Mouse (Mus musculus): ENCODE results near the gene Btnl4. TPM values are rescaled to one million over a fixed set of nuclear protein-coding genes. Genes with fewer than 3 reads are reported as not detected.

Btnl4 gene
- polyA plus RNA-seq, 1 experiment from 2014 or later: not detected

DNA sequence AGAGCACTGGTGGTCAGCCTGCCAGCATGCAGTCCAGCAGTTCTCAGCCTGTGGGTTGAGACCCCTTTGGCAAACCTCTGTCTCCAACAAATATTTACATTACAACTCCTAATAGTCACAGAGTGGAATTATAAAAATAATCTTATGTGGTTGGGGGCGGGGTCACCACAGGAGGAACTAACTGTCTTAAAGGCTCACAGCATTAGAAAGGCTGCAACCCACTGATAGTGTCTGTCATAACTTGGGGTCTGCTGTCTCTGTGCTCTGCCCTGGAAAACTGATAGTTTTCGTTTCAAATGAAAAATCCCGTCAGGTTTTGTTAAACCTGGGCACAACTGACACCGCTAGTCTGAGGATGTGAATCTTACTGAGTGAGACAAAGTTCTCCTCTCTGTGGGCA is 19.4 kb downstream of the Btnl4 start:
- Histone ChIP-seq H3K9me3 (ENCODE audit: control insufficient read depth, low read length) (no peaks in the 10 kb centered on the region), H3K36me3 (ENCODE audit: control insufficient read depth, insufficient read depth, low read length) (no peaks in the 10 kb centered on the region), H3K4me1 (replicated peaks; ENCODE audit: control insufficient read depth, insufficient read depth, low read length) (peaks cover 10% of the 10 kb centered on the region), H3K4me2 (peak overlapping the region; percentile 37), H3K4me3 (ENCODE audit: low read depth, low read length) (no peak overlapping the region), H3K9ac (ENCODE audit: low read depth, low read length) (no peak overlapping the region), H3K27ac (ENCODE audit: low read depth, low read length) (peak overlapping the region; percentile 29), H3K27me3 (replicated peaks; ENCODE audit: control insufficient read depth, insufficient read depth, low read length) (no peaks in the 10 kb centered on the region)
- DNase-seq (ENCODE audit: low spot score) (no peak), ATAC-seq (replicated peaks; ENCODE audit: low FRiP score) (no peak)
- 39% methylated on average over 4 of the region's 4 CpGs for WGBS

DNA sequence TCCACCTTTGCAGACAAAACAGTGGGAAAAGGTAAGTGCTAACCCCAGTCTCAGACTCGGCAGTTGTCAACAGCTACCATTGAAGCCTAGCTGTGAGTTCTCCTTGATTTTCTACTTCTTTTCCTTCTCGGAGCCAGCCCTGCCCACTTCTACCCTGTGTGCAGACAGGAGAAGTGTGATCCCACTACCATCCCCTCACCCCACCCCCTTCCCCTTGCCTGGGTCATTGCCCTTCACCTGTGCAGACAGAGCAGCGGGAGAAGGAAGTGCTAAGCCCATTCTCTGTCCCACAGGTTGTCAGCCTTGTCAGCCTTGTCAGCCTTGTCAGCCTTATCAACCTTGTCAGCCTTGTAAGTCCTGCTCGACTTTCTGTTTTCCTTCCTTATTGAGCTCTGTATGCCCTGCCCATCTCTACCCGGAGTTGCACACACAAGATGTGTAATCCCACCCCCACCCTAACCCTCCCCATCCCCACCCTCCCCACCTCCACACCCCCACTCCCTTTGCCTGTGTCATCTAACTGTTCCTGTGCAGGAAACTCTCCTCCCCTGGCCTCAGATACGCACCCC is 28.6 kb downstream of the Btnl4 start:
- peak overlapping the region; percentile 32; the same call in 1 of the 2 replicates for H3K27ac ChIP-seq (ENCODE audit: low read depth, low read length)
- WGBS: 16% methylated on average over 6 of the region's 6 CpGs
- H3K9me3 ChIP-seq (ENCODE audit: control insufficient read depth, low read length): no peaks in the 10 kb centered on the region
- H3K4me3 ChIP-seq (ENCODE audit: low read depth, low read length): peak overlapping the region; percentile 8; the same call in 1 of the 2 replicates
- DNase-seq (ENCODE audit: low spot score) (no peak), ATAC-seq (replicated peaks; ENCODE audit: low FRiP score) (peak; percentile 79)
- no peaks in the 10 kb centered on the region for H3K27me3 ChIP-seq (replicated peaks; ENCODE audit: control insufficient read depth, insufficient read depth, low read length)
- peak overlapping the region; percentile 25; the same call in 1 of the 2 replicates for H3K9ac ChIP-seq (ENCODE audit: low read depth, low read length)
- no peaks in the 10 kb centered on the region for H3K36me3 ChIP-seq (ENCODE audit: control insufficient read depth, insufficient read depth, low read length)
- peaks cover 12% of the 10 kb centered on the region; the same call in 1 of the 2 replicates for H3K4me1 ChIP-seq (replicated peaks; ENCODE audit: control insufficient read depth, insufficient read depth, low read length)
- peak overlapping the region; percentile 51 for H3K4me2 ChIP-seq

- no peaks in the 10 kb centered on the region for H3K4me1 ChIP-seq (replicated peaks; ENCODE audit: control insufficient read depth, insufficient read depth, low read length)
- no peak overlapping the region for H3K9ac ChIP-seq (ENCODE audit: low read depth, low read length)
- DNase-seq (ENCODE audit: low spot score) (no peak), ATAC-seq (replicated peaks; ENCODE audit: low FRiP score) (no peak)
- WGBS: 85% methylated on average over 7 of the region's 7 CpGs
- no peak overlapping the region for H3K27ac ChIP-seq (ENCODE audit: low read depth, low read length)
- no peak overlapping the region for H3K4me2 ChIP-seq
- H3K36me3 ChIP-seq (ENCODE audit: control insufficient read depth, insufficient read depth, low read length): no peaks in the 10 kb centered on the region
- no peaks in the 10 kb centered on the region; the same call in 1 of the 2 replicates for H3K27me3 ChIP-seq (replicated peaks; ENCODE audit: control insufficient read depth, insufficient read depth, low read length)
- H3K4me3 ChIP-seq (ENCODE audit: low read depth, low read length): no peak overlapping the region
- no peaks in the 10 kb centered on the region for H3K9me3 ChIP-seq (ENCODE audit: control insufficient read depth, low read length)
Observed at GRCm38 (mm10) chr17:34441990-34442389, 35.1 kb downstream of the Btnl4 start.

- Histone ChIP-seq H3K9ac (ENCODE audit: low read depth, low read length) (no peak overlapping the region), H3K27me3 (replicated peaks; ENCODE audit: control insufficient read depth, insufficient read depth, low read length) (no peaks in the 10 kb centered on the region; the same call in 1 of the 2 replicates), H3K9me3 (ENCODE audit: control insufficient read depth, low read length) (no peaks in the 10 kb centered on the region), H3K36me3 (ENCODE audit: control insufficient read depth, insufficient read depth, low read length) (no peaks in the 10 kb centered on the region), H3K4me2 (no peak overlapping the region), H3K27ac (ENCODE audit: low read depth, low read length) (no peak overlapping the region), H3K4me1 (replicated peaks; ENCODE audit: control insufficient read depth, insufficient read depth, low read length) (no peaks in the 10 kb centered on the region), H3K4me3 (ENCODE audit: low read depth, low read length) (no peak overlapping the region)
- ATAC-seq (replicated peaks; ENCODE audit: low FRiP score) (no peak), DNase-seq (ENCODE audit: low spot score) (no peak)
- WGBS: 36% methylated on average over 3 of the region's 3 CpGs
Observed at GRCm38 (mm10) chr17:34439795-34440194, 37.3 kb downstream of the Btnl4 start.

DNA sequence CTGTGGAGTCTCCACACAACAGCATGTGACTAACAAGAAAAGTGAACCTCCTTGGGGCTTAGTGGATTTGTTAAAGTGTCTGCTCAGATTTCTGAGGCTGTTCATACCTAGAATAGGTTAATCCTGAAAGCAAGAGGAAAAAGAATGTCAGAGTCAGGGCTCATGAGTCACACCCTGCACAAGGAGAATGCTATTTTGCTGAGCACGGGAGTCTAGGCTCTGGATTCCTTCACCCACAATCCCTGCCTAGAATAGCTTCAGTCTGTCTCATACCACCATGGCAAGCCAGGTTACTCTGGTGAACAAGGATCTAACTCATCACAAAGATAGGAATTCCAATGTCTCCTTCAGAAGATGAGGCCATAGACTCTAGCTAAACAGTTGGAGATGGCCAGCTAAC is 38.5 kb downstream of the Btnl4 start:
- Histone ChIP-seq H3K9me3 (ENCODE audit: control insufficient read depth, low read length) (no peaks in the 10 kb centered on the region), H3K4me2 (no peak overlapping the region), H3K36me3 (ENCODE audit: control insufficient read depth, insufficient read depth, low read length) (no peaks in the 10 kb centered on the region), H3K27me3 (replicated peaks; ENCODE audit: control insufficient read depth, insufficient read depth, low read length) (no peaks in the 10 kb centered on the region; the same call in 1 of the 2 replicates), H3K4me1 (replicated peaks; ENCODE audit: control insufficient read depth, insufficient read depth, low read length) (no peaks in the 10 kb centered on the region), H3K4me3 (ENCODE audit: low read depth, low read length) (no peak overlapping the region), H3K9ac (ENCODE audit: low read depth, low read length) (no peak overlapping the region), H3K27ac (ENCODE audit: low read depth, low read length) (no peak overlapping the region)
- no peak for DNase-seq (ENCODE audit: low spot score)
- ATAC-seq (replicated peaks; ENCODE audit: low FRiP score): no peak
- 68% methylated on average over 1 of the region's 1 CpGs for WGBS

DNA sequence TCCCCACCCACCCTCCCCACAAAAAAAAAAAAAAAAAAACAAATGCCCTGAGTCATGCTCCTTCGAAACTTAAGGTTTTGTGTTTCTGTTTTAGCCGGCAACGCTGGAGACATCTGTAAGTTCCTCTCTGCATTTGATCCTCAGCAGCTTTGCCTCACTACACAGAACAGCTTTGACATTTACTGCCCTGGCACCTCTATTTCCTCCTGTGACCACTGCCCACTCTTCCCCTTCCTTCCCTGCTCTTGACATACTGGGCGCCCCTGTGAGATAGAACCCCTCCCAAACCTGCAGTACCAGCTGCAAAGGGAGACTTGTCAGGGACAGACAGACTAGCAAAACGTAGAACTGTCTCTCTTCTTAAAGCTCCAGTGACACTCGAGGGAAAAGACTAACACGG is 39.5 kb downstream of the Btnl4 start:
- Histone ChIP-seq H3K9ac (ENCODE audit: low read depth, low read length) (no peak overlapping the region), H3K9me3 (ENCODE audit: control insufficient read depth, low read length) (no peaks in the 10 kb centered on the region), H3K36me3 (ENCODE audit: control insufficient read depth, insufficient read depth, low read length) (no peaks in the 10 kb centered on the region), H3K27ac (ENCODE audit: low read depth, low read length) (no peak overlapping the region), H3K27me3 (replicated peaks; ENCODE audit: control insufficient read depth, insufficient read depth, low read length) (no peaks in the 10 kb centered on the region; the same call in 1 of the 2 replicates), H3K4me2 (no peak overlapping the region), H3K4me1 (replicated peaks; ENCODE audit: control insufficient read depth, insufficient read depth, low read length) (no peaks in the 10 kb centered on the region), H3K4me3 (ENCODE audit: low read depth, low read length) (no peak overlapping the region)
- 40% methylated on average over 7 of the region's 7 CpGs for WGBS
- DNase-seq (ENCODE audit: low spot score) (no peak), ATAC-seq (replicated peaks; ENCODE audit: low FRiP score) (no peak)

DNA sequence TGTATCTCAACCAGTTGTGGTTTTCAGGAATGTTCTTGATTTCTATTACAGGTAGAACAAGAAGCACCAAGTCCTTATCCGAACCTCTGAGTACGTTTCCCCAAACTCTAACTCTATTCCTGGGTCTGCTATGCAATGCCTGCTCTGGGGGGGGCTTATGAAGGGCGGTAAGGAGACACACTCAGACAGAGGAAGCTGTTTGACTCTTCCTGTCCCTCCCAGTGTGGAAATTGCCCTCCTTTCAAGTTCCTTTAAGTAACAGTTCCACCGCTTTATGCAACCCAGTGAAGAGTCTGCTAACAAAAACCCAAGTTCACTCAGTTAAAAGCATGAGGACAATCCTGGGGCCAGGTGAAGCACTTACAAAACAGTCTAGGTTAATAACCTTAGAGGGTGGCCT is 40.0 kb downstream of the Btnl4 start:
- ATAC-seq (replicated peaks; ENCODE audit: low FRiP score): no peak
- 50% methylated on average over 4 of the region's 4 CpGs for WGBS

GRCm38 (mm10) chr17:34427597-34427996 is 49.5 kb downstream of the Btnl4 start:
- DNase-seq (ENCODE audit: low spot score) (no peak), ATAC-seq (replicated peaks; ENCODE audit: low FRiP score) (no peak)
- no peak overlapping the region for H3K4me2 ChIP-seq
- no peaks in the 10 kb centered on the region for H3K27me3 ChIP-seq (replicated peaks; ENCODE audit: control insufficient read depth, insufficient read depth, low read length)
- H3K4me3 ChIP-seq (ENCODE audit: low read depth, low read length): no peak overlapping the region
- no peaks in the 10 kb centered on the region for H3K4me1 ChIP-seq (replicated peaks; ENCODE audit: control insufficient read depth, insufficient read depth, low read length)
- no peak overlapping the region for H3K9ac ChIP-seq (ENCODE audit: low read depth, low read length)
- no peaks in the 10 kb centered on the region for H3K9me3 ChIP-seq (ENCODE audit: control insufficient read depth, low read length)
- H3K36me3 ChIP-seq (ENCODE audit: control insufficient read depth, insufficient read depth, low read length): no peaks in the 10 kb centered on the region
- no peak overlapping the region for H3K27ac ChIP-seq (ENCODE audit: low read depth, low read length)

More for the DNA sequence above, 40.0 kb downstream of the Btnl4 start:
- H3K9ac ChIP-seq (ENCODE audit: low read depth, low read length): no peak overlapping the region
- no peak overlapping the region for H3K27ac ChIP-seq (ENCODE audit: low read depth, low read length)
- H3K9me3 ChIP-seq (ENCODE audit: control insufficient read depth, low read length): no peaks in the 10 kb centered on the region
- no peak overlapping the region for H3K4me2 ChIP-seq
- DNase-seq (ENCODE audit: low spot score): no peak
- H3K4me1 ChIP-seq (replicated peaks; ENCODE audit: control insufficient read depth, insufficient read depth, low read length): no peaks in the 10 kb centered on the region
- H3K36me3 ChIP-seq (ENCODE audit: control insufficient read depth, insufficient read depth, low read length): no peaks in the 10 kb centered on the region
- H3K27me3 ChIP-seq (replicated peaks; ENCODE audit: control insufficient read depth, insufficient read depth, low read length): no peaks in the 10 kb centered on the region; the same call in 1 of the 2 replicates
- no peak overlapping the region for H3K4me3 ChIP-seq (ENCODE audit: low read depth, low read length)

GRCm38 (mm10) chr17:34420014-34420413 is 57.1 kb downstream of the Btnl4 start:
- WGBS: 63% methylated on average over 7 of the region's 7 CpGs
- Histone ChIP-seq H3K4me2 (no peak overlapping the region), H3K4me1 (replicated peaks; ENCODE audit: control insufficient read depth, insufficient read depth, low read length) (no peaks in the 10 kb centered on the region), H3K27me3 (replicated peaks; ENCODE audit: control insufficient read depth, insufficient read depth, low read length) (no peaks in the 10 kb centered on the region), H3K27ac (ENCODE audit: low read depth, low read length) (no peak overlapping the region), H3K36me3 (ENCODE audit: control insufficient read depth, insufficient read depth, low read length) (no peaks in the 10 kb centered on the region), H3K4me3 (ENCODE audit: low read depth, low read length) (no peak overlapping the region), H3K9me3 (ENCODE audit: control insufficient read depth, low read length) (no peaks in the 10 kb centered on the region), H3K9ac (ENCODE audit: low read depth, low read length) (no peak overlapping the region)
- ATAC-seq (replicated peaks; ENCODE audit: low FRiP score): no peak
- no peak for DNase-seq (ENCODE audit: low spot score)
